Mouse (Mus musculus) neural tube, embryonic 10.5 days (tissue): Measurements from ENCODE around the gene Gm27021.

Experiments
- DNase-seq: peaks from one replicate; pipeline ENCODE4 v3.0.0-alpha.2; 2017; ENCODE audit warnings: low spot score; ENCODE audit errors: extremely low spot score

The Gm27021 gene

GRCm38 (mm10) chr8:120642031-120642662 is 25.7 kb downstream of the Gm27021 start:
- no peak for DNase-seq

- no peak for DNase-seq
Observed at GRCm38 (mm10) chr8:120641245-120641644, 26.6 kb downstream of the Gm27021 start.

- peak; percentile 51 for DNase-seq
Observed at GRCm38 (mm10) chr8:120634329-120634839, 33.5 kb downstream of the Gm27021 start.

GRCm38 (mm10) chr8:120633665-120634271 is 34.1 kb downstream of the Gm27021 start:
- peak; percentile 46 for DNase-seq

GRCm38 (mm10) chr8:120632969-120633664 is 34.8 kb downstream of the Gm27021 start:
- DNase-seq: no peak

- DNase-seq: no peak
Observed at GRCm38 (mm10) chr8:120631441-120632375, 36.2 kb downstream of the Gm27021 start.

- no peak for DNase-seq
Observed at GRCm38 (mm10) chr8:120630848-120631247, 37.0 kb downstream of the Gm27021 start.

GRCm38 (mm10) chr8:120630031-120630430 is 37.8 kb downstream of the Gm27021 start:
- DNase-seq: no peak

GRCm38 (mm10) chr8:120627298-120627697 is 40.6 kb downstream of the Gm27021 start:
- no peak for DNase-seq

- DNase-seq: no peak
Observed at GRCm38 (mm10) chr8:120626461-120626860, 41.4 kb downstream of the Gm27021 start.

- DNase-seq: no peak
Observed at GRCm38 (mm10) chr8:120623608-120624007, 44.3 kb downstream of the Gm27021 start.

GRCm38 (mm10) chr8:120622161-120622560 is 45.7 kb downstream of the Gm27021 start:
- DNase-seq: no peak

GRCm38 (mm10) chr8:120620441-120620840 is 47.4 kb downstream of the Gm27021 start:
- no peak for DNase-seq

GRCm38 (mm10) chr8:120619235-120620180 is 48.4 kb downstream of the Gm27021 start:
- DNase-seq: no peak

GRCm38 (mm10) chr8:120618110-120618509 is 49.8 kb downstream of the Gm27021 start:
- peak; percentile 91 for DNase-seq

- no peak for DNase-seq
Observed at GRCm38 (mm10) chr8:120616663-120617626, 50.9 kb downstream of the Gm27021 start.

- no peak for DNase-seq
Observed at GRCm38 (mm10) chr8:120614491-120614890, 53.4 kb downstream of the Gm27021 start.

GRCm38 (mm10) chr8:120610824-120611223 is 57.1 kb downstream of the Gm27021 start:
- DNase-seq: no peak

- peak; percentile 71 for DNase-seq
Observed at GRCm38 (mm10) chr8:120607885-120608284, 60.0 kb downstream of the Gm27021 start.
